Mouse (Mus musculus): ENCODE data around the gene Cfb.
A peak's percentile ranks its signal among the peaks of the same experiment; 100 is the strongest.
"Not testable (repeated sequence)": the region's sequence is repeated elsewhere in the genome, so short reads cannot be mapped to it uniquely, and the experiment has no call there.

Cfb gene

DNA sequence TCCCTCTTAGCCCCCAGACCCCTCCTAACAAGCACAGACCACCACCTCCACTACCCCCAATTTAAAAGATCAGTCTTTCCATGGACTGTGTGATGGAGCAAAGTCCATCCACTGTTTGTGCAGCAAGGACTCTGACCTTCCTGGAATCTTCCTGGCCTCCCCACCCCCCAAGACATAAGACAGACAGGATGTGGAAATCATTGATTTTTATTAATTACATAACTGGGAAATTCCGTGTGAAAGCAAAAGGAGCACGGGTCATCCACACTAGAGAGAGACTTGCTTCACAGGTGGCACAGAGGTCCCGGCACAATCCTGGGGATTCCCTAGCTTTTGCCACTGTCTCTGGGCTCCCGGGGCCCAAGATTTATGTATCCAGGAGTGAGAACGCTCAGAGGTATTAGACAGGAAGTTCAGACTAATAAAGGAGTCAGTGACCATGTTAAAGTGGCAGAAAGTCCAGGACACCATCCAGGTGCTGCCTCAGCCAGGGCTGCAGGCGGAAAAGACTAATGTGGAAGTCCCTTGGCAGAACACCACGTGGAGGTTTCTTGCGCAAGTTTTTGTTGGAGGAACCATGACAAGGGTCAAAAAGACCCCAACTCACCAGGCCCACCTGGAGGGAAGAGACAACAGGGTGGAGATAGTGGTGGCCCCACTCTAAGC, at the start of gene Cfb:
Gene Cfb (minus strand): TSS at position 103 of the 666 bp plus-strand sequence.
- no peak for DNase-seq (ENCODE audit: inconsistent age in 2 of 2, low spot score in 1 of 2)

DNA sequence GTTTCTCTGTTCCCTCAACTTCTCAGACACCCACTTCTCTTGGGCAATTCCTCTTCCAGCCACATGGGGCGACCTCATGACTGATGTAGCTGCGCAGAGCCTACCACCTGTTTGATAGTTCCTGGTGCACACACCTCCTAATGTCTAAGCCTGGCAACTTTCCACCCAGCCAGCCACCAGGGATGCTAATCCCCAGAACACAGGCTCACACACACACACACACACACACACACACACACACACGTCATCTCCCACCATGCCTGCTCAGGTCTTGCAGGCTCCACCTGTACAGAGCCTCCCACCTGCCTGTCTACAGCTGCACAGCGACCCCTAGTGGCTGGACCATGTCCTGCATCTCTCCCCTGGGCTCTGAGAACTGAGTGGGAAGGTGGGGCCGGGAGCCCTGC, 49.6 kb upstream of the Cfb start:
- DNase-seq (ENCODE audit: inconsistent age in 2 of 2, low spot score in 1 of 2) = peak; percentile 76 to 91

DNA sequence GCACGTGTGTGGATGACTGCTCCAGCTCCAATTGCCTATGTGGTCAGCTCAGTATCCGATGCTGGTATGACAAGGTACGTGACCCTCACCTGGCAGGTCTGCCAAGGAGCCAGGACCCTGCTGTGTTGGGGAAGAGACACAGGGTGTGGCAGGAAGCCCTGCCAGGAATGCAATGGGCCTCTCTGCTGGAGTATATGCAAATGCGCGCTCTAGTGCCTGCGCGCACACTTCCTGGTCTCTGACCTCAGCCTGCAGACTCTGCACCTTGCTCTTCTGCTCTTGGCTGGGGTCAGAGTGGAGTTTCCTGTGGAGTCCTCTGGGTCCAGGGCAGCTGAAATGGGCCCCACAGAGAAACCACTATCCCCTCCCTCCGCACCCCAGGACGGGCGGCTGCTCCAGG, 48.7 kb upstream of the Cfb start:
- no peak for DNase-seq (ENCODE audit: inconsistent age in 2 of 2, low spot score in 1 of 2)

DNA sequence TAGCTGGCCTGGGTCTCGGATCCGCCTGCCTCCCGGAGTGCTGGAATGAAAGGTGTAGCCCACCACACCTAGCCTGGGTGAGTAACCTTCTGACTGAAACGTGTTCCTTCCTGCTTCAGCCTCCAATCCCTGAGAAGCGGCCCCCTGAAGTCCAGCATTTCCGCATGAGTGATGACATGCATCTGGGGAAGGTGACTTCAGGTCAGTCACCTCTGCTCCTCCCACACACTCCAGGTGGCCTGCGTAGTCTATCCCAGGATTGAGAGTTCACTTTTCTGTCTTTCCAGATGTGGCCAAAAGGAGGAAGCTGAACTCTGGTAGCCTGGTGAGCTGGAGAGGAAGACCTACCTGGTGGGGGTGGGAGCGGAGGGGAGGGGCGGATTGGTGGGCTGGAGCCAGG, 40.6 kb upstream of the Cfb start:
- DNase-seq (ENCODE audit: inconsistent age in 2 of 2, low spot score in 1 of 2) = no peak

DNA sequence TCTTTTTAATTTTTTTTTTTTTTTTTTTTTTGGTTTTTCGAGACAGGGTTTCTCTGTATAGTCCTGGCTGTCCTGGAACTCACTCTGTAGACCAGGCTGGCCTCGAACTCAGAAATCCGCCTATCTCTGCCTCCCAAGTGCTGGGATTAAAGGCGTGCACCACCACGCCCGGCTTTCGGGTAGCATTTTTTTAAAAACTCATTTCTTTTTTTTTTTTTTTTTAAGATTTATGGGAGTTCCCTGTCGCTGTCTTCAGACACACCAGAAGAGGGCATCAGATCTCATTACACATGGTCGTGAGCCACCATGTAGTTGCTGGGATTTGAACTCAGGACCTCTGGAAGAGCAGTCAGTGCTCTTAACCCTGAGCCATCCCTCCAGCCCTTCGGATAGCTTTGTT, 39.6 kb upstream of the Cfb start:
- DNase-seq (ENCODE audit: inconsistent age in 2 of 2, low spot score in 1 of 2) = not testable (repeated sequence)

DNA sequence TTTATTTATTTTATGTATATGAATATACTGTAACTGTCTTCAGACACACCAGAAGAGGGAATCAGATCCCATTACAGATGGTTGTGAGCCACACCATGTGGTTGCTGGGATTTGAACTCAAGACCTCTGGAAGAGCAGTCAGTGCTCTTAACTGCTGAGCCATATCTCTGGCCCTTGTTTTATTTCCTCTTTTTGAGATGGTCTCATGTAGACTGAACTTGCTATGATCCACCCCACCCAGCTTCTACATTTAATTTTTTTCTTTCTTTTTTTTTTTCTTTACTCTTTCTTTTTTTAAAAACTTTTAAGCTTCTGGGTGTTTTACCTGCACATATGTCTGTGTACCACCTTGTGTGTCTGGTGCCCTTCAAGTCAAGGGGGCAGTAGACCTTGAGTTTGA, 38.5 kb upstream of the Cfb start:
- DNase-seq (ENCODE audit: inconsistent age in 2 of 2, low spot score in 1 of 2) = peak in 1 of 2 experiments; percentile 23

DNA sequence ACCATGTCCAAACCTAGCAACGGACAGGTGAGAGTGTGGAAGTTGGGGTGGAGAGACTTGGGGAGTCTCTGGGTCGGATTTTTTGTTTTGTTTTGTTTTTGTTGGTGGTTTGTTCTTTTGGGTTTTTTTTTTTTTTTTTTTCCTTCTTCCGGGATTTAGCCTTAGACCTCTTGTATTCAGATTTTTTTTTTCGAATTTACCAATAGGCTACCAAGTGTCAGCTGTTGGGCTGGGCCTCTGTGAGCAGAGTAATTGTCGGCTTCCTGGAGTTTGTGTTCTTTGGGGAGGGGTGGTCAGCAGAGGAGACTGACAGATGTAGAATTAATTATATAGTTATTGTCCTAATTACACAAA, 37.5 kb upstream of the Cfb start:
- DNase-seq (ENCODE audit: inconsistent age in 2 of 2, low spot score in 1 of 2) = no peak

DNA sequence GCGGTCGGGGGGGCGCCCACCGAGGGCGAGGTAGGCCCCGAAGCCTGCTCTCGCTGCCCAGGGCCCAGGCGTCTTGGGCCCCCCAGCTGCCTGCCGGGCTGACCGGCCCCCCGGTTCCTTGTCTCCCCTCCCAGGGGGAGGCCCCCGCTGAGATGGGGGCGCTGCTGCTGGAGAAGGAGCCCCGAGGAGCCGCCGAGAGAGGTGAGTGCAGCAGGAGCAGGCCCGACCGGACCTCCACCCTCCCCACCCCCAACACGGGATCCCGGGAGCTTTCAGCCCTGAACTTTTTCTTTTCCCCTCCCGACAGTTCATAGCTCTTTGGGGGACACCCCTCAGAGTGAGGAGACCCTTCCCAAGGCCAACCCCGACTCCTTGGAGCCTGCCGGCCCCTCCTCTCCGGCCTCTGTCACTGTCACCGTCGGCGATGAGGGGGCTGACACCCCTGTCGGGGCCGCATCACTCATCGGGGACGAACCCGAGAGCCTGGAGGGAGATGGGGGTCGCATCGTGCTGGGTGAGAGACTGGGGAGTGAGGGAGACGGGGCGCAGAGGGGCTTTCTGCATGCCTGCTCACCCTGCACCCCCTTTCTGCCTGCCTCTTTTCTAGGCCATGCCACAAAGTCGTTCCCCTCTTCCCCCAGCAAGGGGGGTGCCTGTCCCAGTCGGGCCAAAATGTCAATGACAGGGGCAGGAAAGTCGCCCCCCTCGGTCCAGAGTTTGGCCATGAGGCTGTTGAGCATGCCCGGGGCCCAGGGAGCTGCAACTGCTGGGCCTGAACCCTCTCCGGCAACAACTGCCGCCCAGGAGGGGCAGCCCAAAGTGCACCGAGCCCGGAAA, 37.0 kb upstream of the Cfb start:
- peak; percentile 73 to 90 for DNase-seq (ENCODE audit: inconsistent age in 2 of 2, low spot score in 1 of 2)

DNA sequence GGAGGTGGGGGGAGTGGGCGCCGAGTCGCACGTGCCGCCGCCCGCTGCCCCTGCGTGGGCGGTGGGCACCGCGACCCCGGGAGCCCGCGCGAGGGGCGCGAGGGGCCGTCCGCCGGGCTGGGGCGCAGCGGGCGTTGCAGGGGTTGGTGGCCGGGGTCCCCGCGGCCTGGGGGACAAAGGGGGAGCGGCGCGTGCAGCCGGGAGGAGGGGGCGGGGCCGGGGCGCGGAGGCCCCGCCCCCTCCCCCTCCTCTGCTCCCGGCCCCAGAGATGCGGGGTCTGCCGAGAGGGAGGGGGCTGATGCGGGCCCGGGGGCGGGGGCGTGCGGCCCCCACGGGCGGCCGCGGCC, 36.4 kb upstream of the Cfb start:
- no peak for DNase-seq (ENCODE audit: inconsistent age in 2 of 2, low spot score in 1 of 2)

DNA sequence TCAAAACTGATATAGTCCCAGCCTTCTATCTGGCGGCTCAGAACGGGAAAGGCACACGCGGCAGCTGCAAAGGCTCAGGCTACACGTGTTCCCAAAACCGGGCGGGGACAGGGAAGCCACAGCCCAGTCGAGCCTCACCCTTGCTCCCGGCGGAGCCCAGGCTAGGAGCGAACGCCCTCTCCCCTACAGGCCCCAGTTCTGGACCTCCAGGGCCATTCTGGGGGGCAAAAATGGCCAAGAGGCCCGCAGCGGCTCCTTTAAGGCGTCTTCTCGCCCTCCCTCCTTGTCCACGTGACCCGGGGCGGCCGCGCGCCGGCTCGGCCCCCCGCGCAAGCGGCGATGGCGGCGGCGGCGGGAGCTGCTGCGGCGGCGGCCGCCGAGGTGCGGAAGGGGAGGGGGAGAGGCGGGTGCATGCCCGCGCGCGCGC, 35.9 kb upstream of the Cfb start, which contains the start of the genes C2 and Ehmt2:
Gene C2 (minus strand): TSS at position 106 of the 427 bp plus-strand sequence.
Gene Ehmt2 (plus strand): TSS at position 310 of the 427 bp plus-strand sequence.
- peak; percentile 91 to 96 for DNase-seq (ENCODE audit: inconsistent age in 2 of 2, low spot score in 1 of 2)

DNA sequence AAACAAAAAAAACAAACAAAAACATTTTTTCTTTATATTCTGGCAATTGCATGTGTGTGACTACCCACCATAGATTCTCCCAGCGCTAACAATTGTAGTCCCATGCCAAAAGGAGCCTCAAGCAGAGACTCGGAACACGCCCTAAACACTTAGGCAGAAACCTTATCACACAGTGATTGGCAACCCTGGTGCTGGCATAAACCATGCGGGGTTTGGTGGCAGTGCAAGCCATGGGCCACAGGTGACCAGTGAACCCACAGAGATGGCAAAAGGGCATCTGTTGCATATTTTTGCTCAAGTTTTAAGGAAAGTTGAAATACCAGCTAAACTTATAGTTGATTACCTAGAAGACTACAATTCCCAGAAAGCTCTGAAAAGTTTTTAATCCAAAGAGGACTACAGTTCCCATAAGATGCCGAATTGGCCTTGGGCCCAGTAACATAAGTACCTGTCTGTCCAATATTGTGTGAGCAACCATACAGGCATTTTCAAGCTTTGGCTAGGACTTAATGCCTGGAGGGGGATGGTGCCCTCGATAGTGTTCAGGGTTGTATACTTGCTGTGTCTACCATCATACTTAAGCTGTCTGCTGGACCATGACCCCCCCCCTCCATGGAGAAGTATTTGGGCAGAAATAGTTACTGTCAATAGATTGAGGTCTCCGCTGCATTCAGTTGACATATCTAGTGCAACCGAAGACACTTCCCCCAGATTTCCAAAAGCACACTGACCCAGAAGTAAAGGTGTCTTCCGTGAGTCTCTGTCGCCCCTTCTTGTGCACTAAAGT, 35.2 kb upstream of the Cfb start:
- peak in 1 of 2 experiments; percentile 75 for DNase-seq (ENCODE audit: inconsistent age in 2 of 2, low spot score in 1 of 2)

DNA sequence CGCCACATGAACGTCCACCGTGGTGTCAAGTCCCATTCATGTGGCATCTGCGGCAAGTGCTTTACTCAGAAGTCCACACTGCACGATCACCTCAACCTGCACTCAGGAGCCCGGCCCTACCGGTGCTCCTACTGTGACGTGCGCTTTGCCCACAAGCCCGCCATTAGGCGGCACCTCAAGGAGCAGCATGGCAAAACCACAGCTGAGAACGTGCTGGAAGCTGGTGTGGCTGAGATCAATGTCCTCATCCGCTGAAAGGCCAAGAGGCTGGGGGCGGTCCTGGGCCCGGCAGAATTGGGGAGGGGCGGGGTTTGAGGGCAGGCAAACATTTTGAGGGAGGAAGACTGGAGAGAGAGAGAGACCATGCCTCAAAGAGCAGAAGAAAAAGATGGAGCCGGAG, 34.0 kb upstream of the Cfb start:
- DNase-seq (ENCODE audit: inconsistent age in 2 of 2, low spot score in 1 of 2) = peak; percentile 37 to 59

DNA sequence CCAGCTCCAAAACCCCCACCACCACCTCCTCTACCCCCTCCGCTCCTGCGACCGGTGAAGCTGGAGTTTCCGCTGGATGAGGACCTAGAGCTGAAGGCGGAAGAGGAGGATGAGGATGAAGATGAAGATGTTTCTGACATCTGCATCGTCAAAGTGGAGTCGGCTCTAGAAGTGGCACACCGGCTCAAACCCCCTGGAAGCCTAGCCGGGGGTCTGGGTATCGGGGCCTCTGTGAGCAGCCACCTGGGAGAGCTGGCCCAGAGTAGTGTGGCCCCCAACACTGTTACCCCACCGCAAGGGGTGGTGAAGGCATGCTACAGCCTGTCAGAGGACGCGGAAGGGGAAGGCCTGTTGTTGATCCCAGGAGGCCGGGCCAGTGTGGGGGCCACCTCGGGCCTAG, 33.4 kb upstream of the Cfb start:
- DNase-seq (ENCODE audit: inconsistent age in 2 of 2, low spot score in 1 of 2) = peak; percentile 48 to 58

DNA sequence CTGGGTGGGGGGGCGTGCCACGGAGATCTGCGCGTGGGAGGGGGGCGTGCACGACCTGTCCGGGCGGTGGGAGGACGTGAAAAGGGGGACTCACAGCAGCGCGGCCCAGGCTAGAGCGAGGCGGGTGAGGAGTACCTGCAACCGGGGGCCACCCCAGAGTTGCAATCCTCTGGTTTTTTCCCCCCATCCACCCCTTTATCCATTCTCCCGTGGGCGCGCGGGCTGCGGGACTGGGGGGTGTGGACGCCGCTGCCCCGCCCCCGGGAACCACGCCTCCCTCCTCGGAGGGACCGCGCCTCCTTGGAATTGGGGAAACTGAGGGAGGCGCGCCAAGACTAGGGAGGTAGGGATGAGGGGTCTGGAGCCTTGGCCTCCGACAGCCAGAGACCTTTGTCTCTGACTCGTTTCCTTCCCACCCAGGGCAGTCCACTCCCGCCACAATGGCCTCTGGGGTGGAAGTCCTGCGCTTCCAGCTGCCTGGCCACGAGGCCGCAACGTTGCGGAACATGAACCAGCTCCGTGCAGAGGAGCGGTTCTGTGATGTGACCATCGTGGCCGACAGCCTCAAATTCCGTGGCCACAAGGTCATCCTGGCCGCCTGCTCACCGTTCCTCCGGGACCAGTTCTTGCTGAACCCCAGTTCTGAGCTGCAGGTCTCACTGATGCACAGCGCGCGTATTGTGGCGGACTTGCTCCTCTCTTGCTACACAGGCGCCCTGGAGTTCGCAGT, 32.6 kb upstream of the Cfb start:
- peak; percentile 81 to 92 for DNase-seq (ENCODE audit: inconsistent age in 2 of 2, low spot score in 1 of 2)

DNA sequence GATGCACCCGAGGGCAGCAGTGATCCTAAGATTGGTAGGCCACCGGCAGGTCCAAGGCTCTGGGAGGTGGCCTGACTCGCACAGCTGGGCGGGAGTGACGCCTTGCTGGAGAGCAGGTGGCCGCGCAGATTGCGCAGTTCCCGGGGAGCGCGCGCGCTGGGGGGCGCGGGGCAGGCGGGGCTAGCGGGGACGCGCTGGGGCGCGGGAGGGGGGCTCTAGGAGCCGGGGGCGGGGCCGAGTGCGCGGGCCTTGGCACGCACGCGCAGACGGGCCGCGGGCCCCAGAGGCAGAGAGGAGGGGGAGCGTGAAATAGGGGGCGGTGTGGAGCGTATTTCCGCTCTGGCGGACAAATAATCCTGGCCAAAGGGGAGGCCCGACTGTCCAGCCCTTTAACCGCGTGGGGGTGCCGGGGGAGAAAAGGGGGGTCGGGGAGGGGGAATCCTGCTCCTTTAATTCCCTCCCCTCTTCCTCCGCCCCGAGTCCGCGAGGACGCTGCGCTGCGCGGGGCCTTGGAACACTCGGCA, 31.8 kb upstream of the Cfb start:
- peak; percentile 96 to 98 for DNase-seq (ENCODE audit: inconsistent age in 2 of 2, low spot score in 1 of 2)

DNA sequence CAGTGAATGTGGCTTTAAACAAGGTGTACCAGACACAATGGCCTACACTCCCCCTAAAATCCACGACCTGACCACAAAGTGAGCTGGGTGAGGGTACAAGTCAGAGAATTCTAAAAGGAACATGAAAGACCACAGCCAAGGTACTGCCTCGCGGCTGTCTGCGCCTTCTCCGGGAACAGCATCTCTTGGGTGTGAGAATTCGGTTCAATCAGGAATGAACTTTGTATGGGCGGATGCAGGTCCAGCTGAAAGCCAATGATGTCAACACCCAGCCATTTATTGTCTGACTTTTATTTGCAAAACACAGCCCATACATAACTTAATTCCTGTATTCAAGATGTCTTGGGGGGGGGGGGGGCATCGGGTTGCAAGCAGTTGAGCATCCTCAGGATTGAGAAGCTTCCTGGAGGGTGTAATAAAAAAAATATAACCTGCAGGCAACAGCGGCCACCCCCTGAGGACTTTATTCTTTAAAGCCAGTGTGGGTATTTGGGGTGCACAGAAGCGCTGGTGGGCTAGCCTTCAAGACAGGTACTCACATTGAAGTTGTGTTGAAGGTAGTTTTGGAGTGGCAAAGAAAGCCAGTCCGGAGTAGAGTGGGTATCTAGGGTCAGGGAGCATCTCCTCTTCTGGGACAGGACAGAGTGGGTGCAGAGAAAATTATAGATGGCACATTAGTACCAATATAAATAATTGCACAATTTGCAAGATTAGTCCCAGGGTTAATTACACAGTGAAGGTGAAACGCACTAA, 30.9 kb upstream of the Cfb start:
- no peak for DNase-seq (ENCODE audit: inconsistent age in 2 of 2, low spot score in 1 of 2)

DNA sequence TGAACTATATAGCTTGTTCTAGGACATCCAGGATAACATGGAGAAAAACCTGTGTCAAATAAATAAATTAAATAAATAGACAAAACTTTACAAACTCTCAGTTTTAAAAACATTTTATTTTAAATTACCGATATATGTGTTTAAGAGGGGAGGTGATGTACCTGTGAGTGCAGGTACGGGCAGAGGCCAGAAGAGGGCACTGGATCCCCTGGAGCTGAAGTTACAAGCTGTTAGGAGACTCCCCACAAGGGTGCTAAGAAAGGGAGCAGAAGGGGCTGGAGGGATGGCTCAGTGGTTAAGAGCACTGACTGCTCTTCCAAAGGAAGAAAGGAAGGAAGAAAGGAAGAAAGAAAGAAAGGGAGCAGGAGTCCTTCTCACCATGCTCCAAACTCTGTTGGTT, 29.1 kb upstream of the Cfb start:
- DNase-seq (ENCODE audit: inconsistent age in 2 of 2, low spot score in 1 of 2) = peak in 1 of 2 experiments; percentile 26

DNA sequence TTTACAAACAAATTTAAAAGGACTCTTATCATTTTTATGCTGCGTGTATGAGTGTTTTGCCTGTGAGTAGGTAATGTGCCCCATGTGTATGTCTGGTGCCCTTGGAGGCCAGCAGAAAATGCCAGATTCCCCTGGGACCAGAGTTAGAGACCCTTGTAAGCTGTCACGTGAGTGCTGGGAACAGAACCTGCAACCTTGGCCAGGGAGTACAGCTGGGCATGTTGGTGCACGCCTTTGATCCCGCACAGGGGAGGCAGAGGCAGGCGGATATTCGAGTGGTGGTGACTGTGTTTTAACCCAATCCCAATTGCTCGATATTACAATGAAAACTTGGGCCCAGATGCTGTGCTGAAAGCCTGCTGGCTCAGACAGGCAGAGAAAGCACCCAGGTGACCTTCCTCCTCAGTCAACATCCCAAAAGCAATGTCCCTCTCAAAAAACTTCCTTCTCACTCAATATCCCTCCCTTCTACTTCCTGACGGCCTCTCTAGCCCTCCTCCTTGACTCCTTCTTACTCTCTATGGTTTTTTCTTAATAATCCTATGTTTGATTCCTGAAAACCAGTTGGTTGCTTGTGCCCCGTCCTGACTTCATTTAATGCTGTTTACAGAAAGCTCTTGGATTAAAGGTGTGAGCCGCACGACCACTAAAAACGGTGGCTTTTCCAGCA, 27.9 kb upstream of the Cfb start:
- DNase-seq (ENCODE audit: inconsistent age in 2 of 2, low spot score in 1 of 2) = no peak

DNA sequence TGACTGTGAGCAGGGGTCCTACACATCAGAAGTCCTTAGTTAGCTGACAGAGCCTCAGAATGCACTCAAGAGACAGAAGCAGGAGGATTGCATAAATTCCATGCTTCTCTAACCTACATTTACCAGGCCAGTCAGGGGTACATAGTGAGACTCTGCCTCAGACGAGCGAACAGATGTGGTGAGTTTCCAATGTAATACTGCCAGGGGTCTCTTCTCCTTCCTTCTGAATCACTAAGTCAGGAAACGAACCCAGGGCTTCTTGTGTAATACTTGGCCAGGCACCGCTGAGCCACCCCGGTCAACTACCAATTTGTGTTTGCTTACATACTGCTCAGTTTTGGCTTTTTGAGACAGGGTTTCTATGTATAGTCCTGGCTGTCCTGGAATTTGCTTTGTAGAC, 25.6 kb upstream of the Cfb start:
- DNase-seq (ENCODE audit: inconsistent age in 2 of 2, low spot score in 1 of 2) = no peak

Measured in adrenal gland, adult (tissue).